ENCODE assay signal across 20 mouse cellular contexts in genomic region chr11:50576521-50576920, GRCm38 (mm10).
"Had no signal": no experiment of that assay in that cellular context is flagged by ENCODE, and none has a peak within 500 bp of the region (broad histone marks: within the 10 kb centered on the region; RNA-seq: fewer than 3 reads in every experiment).

No protein-coding gene starts in this region.

- DNase-seq: kidney, adult 2 months; kidney, postnatal 25 days; layer of hippocampus, adult 9-11 months; liver; lung, adult 18-20 months; lung, postnatal 10 days; lung, postnatal 36 days; retina, postnatal 1 day had no signal

- H3K4me1 ChIP-seq: limb, embryonic 13.5 days; liver, embryonic 12.5 days; liver, embryonic 15.5 days; lung, embryonic 15.5 days; megakaryocyte, embryonic 14.5 days had no signal

- H3K27ac ChIP-seq: kidney, postnatal 0 days; layer of hippocampus, adult 2 months; limb, embryonic 10.5 days; limb, embryonic 13.5 days; liver, embryonic 12.5 days; liver, embryonic 15.5 days; lung, embryonic 15.5 days; midbrain, embryonic 10.5 days; midbrain, embryonic 13.5 days; neural tube, embryonic 13.5 days had no signal

- H3K4me3 ChIP-seq: layer of hippocampus, adult 2 months; limb, embryonic 10.5 days; limb, embryonic 13.5 days; liver, embryonic 12.5 days; liver, embryonic 15.5 days; lung, embryonic 15.5 days; megakaryocyte, embryonic 14.5 days; midbrain, embryonic 10.5 days; midbrain, embryonic 13.5 days; myocyte; neural tube, embryonic 13.5 days had no signal

- H3K27me3 ChIP-seq: limb, embryonic 13.5 days; liver, embryonic 12.5 days; liver, embryonic 15.5 days; lung, embryonic 15.5 days; midbrain, embryonic 13.5 days; neural tube, embryonic 13.5 days had no signal

- H3K36me3 ChIP-seq: limb, embryonic 10.5 days; limb, embryonic 13.5 days; liver, embryonic 12.5 days; liver, embryonic 15.5 days; lung, embryonic 15.5 days; midbrain, embryonic 10.5 days; midbrain, embryonic 13.5 days; neural tube, embryonic 13.5 days had no signal
